Mouse (Mus musculus): Measurements from ENCODE around the gene Aifm1. TPM values are rescaled to one million over a fixed set of nuclear protein-coding genes. Genes with fewer than 3 reads are reported as not detected.
A peak's percentile ranks its signal among the peaks of the same experiment; 100 is the strongest.

The Aifm1 gene
- polyA plus RNA-seq, 1 experiment from 2014 or later = 115 TPM

DNA sequence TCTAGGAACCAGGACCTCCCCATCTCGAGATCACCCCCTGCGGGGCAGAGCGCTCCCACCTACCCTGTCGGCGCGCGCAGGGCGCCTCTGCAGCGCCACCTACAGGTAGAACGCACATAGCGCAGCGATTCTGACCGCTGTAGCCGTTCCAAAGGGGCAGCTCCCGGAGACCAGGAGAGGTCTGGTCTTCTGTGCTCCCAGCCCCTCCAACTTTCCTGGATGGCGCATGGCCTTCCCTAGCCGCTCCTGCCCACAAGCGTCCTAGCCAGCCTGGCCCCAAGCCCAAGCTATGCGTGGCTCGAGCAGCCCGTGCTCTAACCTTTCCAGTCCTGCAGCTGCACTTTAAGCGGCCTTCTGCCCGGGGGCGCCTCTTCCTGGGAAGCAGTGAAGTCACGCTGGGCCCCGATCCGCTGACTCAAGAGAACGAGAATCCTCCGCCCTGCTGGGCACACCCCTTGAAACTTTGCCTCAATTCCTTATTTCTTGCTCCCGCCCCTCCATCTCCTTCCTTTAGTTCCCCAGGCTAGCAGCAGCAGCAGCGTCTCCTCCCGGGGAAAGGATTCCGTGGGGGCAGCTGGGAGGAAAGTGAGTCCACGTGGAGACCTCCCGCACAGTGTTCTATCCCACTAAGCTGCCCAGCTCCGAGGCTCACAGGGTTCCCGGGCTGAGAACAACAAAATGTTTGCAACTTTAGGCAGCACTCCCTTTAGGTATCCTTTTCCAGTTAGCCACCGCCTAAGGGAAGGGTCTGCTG, 50.4 kb downstream of the Aifm1 start, which contains the start of gene Elf4:
TSS of gene Elf4 (minus strand) at position 379 of the 754 bp plus-strand sequence.
- Histone ChIP-seq H3K27ac (ENCODE audit: low read length) (peak within 1 kb of the TSS; percentile 45; the same call in 1 of the 2 replicates), H3K4me1 (ENCODE audit: control insufficient read depth, insufficient read depth, low read length) (no peaks in the 10 kb centered on the region), H3K9me3 (ENCODE audit: control insufficient read depth, low read length) (no peaks in the 10 kb centered on the region), H3K27me3 (replicated peaks; ENCODE audit: control insufficient read depth, insufficient read depth, low read length) (no peaks in the 10 kb centered on the region), H3K4me2 (ENCODE audit: low read depth, low read length) (peak within 1 kb of the TSS; percentile 64), H3K4me3 (ENCODE audit: low read length) (peak within 1 kb of the TSS; percentile 49), H3K36me3 (ENCODE audit: control insufficient read depth, insufficient read depth, low read length) (no peaks in the 10 kb centered on the region), H3K9ac (ENCODE audit: low read depth, low read length) (peak within 1 kb of the TSS; percentile 78)
- WGBS = 14% methylated on average over 38 of the region's 38 CpGs
- peak; percentile 84 for ATAC-seq

- Histone ChIP-seq H3K4me2 (ENCODE audit: low read depth, low read length) (peak overlapping the region; percentile 64), H3K4me1 (ENCODE audit: control insufficient read depth, insufficient read depth, low read length) (no peaks in the 10 kb centered on the region), H3K27ac (ENCODE audit: low read length) (no peak overlapping the region), H3K9ac (ENCODE audit: low read depth, low read length) (peak overlapping the region; percentile 78), H3K36me3 (ENCODE audit: control insufficient read depth, insufficient read depth, low read length) (no peaks in the 10 kb centered on the region), H3K27me3 (replicated peaks; ENCODE audit: control insufficient read depth, insufficient read depth, low read length) (no peaks in the 10 kb centered on the region), H3K9me3 (ENCODE audit: control insufficient read depth, low read length) (no peaks in the 10 kb centered on the region), H3K4me3 (ENCODE audit: low read length) (peak overlapping the region; percentile 49)
- no peak for ATAC-seq
- WGBS = 41% methylated on average over 4 of the region's 4 CpGs
These were observed 51.1 kb downstream of the Aifm1 start for GRCm38 (mm10) chrX:48462297-48462696.

GRCm38 (mm10) chrX:48461006-48461405, 52.4 kb downstream of the Aifm1 start:
- ATAC-seq = no peak
- WGBS = 78% methylated on average over 4 of the region's 4 CpGs

GRCm38 (mm10) chrX:48460496-48460895, 52.9 kb downstream of the Aifm1 start:
- Histone ChIP-seq H3K27ac (ENCODE audit: low read length) (no peak overlapping the region), H3K4me1 (ENCODE audit: control insufficient read depth, insufficient read depth, low read length) (no peaks in the 10 kb centered on the region), H3K9me3 (ENCODE audit: control insufficient read depth, low read length) (no peaks in the 10 kb centered on the region), H3K4me3 (ENCODE audit: low read length) (no peak overlapping the region), H3K9ac (ENCODE audit: low read depth, low read length) (no peak overlapping the region), H3K4me2 (ENCODE audit: low read depth, low read length) (no peak overlapping the region), H3K36me3 (ENCODE audit: control insufficient read depth, insufficient read depth, low read length) (no peaks in the 10 kb centered on the region), H3K27me3 (replicated peaks; ENCODE audit: control insufficient read depth, insufficient read depth, low read length) (no peaks in the 10 kb centered on the region)
- 68% methylated on average over 7 of the region's 7 CpGs for WGBS
- ATAC-seq = no peak

More at GRCm38 (mm10) chrX:48461006-48461405, 52.4 kb downstream of the Aifm1 start:
- no peaks in the 10 kb centered on the region for H3K9me3 ChIP-seq (ENCODE audit: control insufficient read depth, low read length)
- no peak overlapping the region for H3K4me2 ChIP-seq (ENCODE audit: low read depth, low read length)
- no peaks in the 10 kb centered on the region for H3K27me3 ChIP-seq (replicated peaks; ENCODE audit: control insufficient read depth, insufficient read depth, low read length)
- H3K9ac ChIP-seq (ENCODE audit: low read depth, low read length) = no peak overlapping the region
- no peak overlapping the region for H3K27ac ChIP-seq (ENCODE audit: low read length)
- no peaks in the 10 kb centered on the region for H3K36me3 ChIP-seq (ENCODE audit: control insufficient read depth, insufficient read depth, low read length)
- H3K4me1 ChIP-seq (ENCODE audit: control insufficient read depth, insufficient read depth, low read length) = no peaks in the 10 kb centered on the region
- H3K4me3 ChIP-seq (ENCODE audit: low read length) = no peak overlapping the region

GRCm38 (mm10) chrX:48456956-48457355, 56.4 kb downstream of the Aifm1 start:
- no peak for ATAC-seq
- 75% methylated on average over 6 of the region's 6 CpGs for WGBS
- Histone ChIP-seq H3K36me3 (ENCODE audit: control insufficient read depth, insufficient read depth, low read length) (no peaks in the 10 kb centered on the region), H3K4me2 (ENCODE audit: low read depth, low read length) (no peak overlapping the region), H3K9ac (ENCODE audit: low read depth, low read length) (no peak overlapping the region), H3K4me3 (ENCODE audit: low read length) (no peak overlapping the region), H3K9me3 (ENCODE audit: control insufficient read depth, low read length) (no peaks in the 10 kb centered on the region), H3K27ac (ENCODE audit: low read length) (no peak overlapping the region), H3K27me3 (replicated peaks; ENCODE audit: control insufficient read depth, insufficient read depth, low read length) (no peaks in the 10 kb centered on the region), H3K4me1 (ENCODE audit: control insufficient read depth, insufficient read depth, low read length) (no peaks in the 10 kb centered on the region)

GRCm38 (mm10) chrX:48455018-48455417, 58.3 kb downstream of the Aifm1 start:
- H3K9ac ChIP-seq (ENCODE audit: low read depth, low read length) = 0 out of 2 replicates have a peak overlapping the region, but pooled peaks have one; percentile 82
- ATAC-seq = peak; percentile 9; the same call in 1 of the 2 replicates

DNA sequence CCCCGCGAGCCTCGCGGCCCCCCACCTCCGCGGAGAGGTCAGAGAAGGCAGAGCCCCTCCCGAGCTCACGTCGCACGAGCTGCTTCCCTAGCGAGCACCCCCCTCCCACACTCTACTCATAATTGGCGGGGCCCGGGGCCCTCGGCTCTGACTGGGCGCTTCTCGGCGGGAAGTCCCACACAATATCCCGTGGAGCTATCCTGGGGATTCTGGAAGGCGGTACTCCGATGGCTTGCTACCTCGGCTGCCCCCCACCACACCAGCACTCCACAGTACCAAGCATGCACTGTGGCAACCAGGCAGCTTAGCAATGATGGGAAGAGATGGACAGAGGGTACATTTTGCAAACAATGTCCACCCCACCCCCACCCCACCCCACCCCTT, 58.9 kb downstream of the Aifm1 start:
- ATAC-seq = peak; percentile 73
- Histone ChIP-seq H3K9ac (ENCODE audit: low read depth, low read length) (peak overlapping the region; percentile 82), H3K27me3 (replicated peaks; ENCODE audit: control insufficient read depth, insufficient read depth, low read length) (no peaks in the 10 kb centered on the region), H3K4me3 (ENCODE audit: low read length) (peak overlapping the region; percentile 63), H3K36me3 (ENCODE audit: control insufficient read depth, insufficient read depth, low read length) (no peaks in the 10 kb centered on the region), H3K9me3 (ENCODE audit: control insufficient read depth, low read length) (no peaks in the 10 kb centered on the region), H3K27ac (ENCODE audit: low read length) (peak overlapping the region; percentile 70), H3K4me2 (ENCODE audit: low read depth, low read length) (peak overlapping the region; percentile 55), H3K4me1 (ENCODE audit: control insufficient read depth, insufficient read depth, low read length) (peaks cover 8% of the 10 kb centered on the region; the same call in 1 of the 2 replicates)
- 15% methylated on average over 21 of the region's 21 CpGs for WGBS

More at GRCm38 (mm10) chrX:48455018-48455417, 58.3 kb downstream of the Aifm1 start:
- Histone ChIP-seq H3K4me1 (ENCODE audit: control insufficient read depth, insufficient read depth, low read length) (peaks cover 4% of the 10 kb centered on the region; the same call in 1 of the 2 replicates), H3K4me3 (ENCODE audit: low read length) (peak overlapping the region; percentile 63; the same call in 1 of the 2 replicates), H3K27ac (ENCODE audit: low read length) (peak overlapping the region; percentile 28), H3K36me3 (ENCODE audit: control insufficient read depth, insufficient read depth, low read length) (no peaks in the 10 kb centered on the region), H3K4me2 (ENCODE audit: low read depth, low read length) (peak overlapping the region; percentile 55), H3K9me3 (ENCODE audit: control insufficient read depth, low read length) (no peaks in the 10 kb centered on the region), H3K27me3 (replicated peaks; ENCODE audit: control insufficient read depth, insufficient read depth, low read length) (no peaks in the 10 kb centered on the region)
- WGBS = 27% methylated on average over 9 of the region's 9 CpGs

DNA sequence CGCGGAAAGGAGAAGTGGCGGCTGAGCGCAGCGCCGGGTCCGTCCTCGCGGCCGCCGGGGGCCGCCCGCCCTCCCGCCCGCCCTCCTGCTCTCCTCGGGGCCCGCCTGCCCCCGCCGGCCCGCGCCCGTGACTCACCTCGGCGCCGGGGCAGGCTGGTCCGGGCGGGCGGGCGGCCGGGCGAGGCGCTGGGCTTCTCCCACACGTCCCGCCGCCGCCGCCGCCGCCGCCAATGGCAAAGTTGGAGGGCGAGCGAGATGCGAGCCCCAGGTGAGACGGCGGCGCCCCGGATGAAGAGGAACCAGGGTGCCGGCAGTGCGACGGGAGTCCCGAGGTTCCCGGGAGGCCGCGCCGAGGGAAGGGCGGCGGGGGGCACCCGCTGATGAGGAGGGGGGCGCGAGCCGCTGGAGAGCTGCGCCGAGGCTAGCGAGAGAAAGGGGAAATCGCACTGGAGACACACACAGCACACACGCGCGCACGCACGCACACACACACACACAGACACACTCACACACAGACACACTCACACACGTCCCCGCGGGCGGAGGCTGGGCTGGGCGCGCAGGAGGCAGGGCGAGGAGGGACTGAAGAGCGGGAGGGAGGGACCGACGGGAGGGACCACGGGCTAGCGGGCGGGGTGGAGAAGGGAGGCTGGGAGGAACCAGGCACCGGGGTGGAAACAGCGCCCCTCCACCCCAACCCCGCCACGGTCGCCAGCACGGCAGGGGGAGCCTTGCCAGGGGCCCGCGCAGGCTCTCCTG, 59.4 kb downstream of the Aifm1 start:
- Histone ChIP-seq H3K4me1 (ENCODE audit: control insufficient read depth, insufficient read depth, low read length) (peaks cover 11% of the 10 kb centered on the region; the same call in 1 of the 2 replicates), H3K27ac (ENCODE audit: low read length) (peak overlapping the region; percentile 81), H3K36me3 (ENCODE audit: control insufficient read depth, insufficient read depth, low read length) (no peaks in the 10 kb centered on the region), H3K9ac (ENCODE audit: low read depth, low read length) (peak overlapping the region; percentile 82), H3K4me3 (ENCODE audit: low read length) (peak overlapping the region; percentile 63), H3K27me3 (replicated peaks; ENCODE audit: control insufficient read depth, insufficient read depth, low read length) (no peaks in the 10 kb centered on the region), H3K4me2 (ENCODE audit: low read depth, low read length) (peak overlapping the region; percentile 55), H3K9me3 (ENCODE audit: control insufficient read depth, low read length) (no peaks in the 10 kb centered on the region)
- WGBS = 19% methylated on average over 63 of the region's 91 CpGs
- ATAC-seq = peak; percentile 92

Measured in intestine, embryonic 16.5 days (tissue).